Mouse (Mus musculus) granulocyte monocyte progenitor cell, adult 5-6 weeks (primary cell): ENCODE measurements at regions not wholly inside any gene's neighbourhood (a gene's known extent, or its start where the extent isn't known, plus 50 kb on each side); places are given as distances from the start of the nearest gene placed in this dataset.

Experiments
- ATAC-seq: replicated peaks from 2 replicates; pipeline ENCODE4 v1.8.0; 2016; ENCODE audit warnings: mild to moderate bottlenecking, moderate TSS enrichment, inconsistent platforms; ENCODE audit not compliant: poor library complexity, severe bottlenecking

DNA sequence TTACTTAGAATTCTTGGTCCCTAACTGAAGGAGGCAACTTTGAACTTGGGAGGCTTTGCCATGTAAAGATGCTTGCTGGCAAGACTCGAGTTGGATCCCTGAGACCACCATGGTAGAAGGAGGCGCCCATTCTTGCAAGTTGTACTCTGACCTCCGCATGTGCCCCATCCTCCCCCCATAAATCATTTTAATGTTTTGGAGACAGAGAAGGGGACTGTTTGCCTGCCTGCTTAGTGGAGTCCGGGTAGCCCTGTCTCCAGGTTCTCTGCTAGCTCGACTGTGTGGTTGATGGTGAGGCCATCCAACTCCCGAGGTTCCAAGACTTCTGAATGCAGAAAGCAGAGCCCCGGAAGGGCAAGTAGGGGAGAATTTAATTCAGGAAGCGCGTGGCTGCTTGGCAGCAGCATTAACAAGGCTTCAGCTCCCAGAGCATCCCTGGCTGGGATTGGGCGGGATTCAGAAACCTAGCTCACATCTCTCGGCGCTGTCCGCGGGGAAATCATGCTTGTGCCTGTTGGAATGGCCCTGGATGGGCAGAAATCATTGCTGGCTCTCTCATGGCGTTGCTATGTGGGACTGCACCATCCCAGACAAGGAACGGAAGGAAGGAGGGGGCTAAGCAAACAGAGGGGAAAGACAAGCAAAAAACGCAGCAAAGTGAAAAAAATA lies 202.8 kb upstream of the Zfp64 start:
- ATAC-seq: no peak

DNA sequence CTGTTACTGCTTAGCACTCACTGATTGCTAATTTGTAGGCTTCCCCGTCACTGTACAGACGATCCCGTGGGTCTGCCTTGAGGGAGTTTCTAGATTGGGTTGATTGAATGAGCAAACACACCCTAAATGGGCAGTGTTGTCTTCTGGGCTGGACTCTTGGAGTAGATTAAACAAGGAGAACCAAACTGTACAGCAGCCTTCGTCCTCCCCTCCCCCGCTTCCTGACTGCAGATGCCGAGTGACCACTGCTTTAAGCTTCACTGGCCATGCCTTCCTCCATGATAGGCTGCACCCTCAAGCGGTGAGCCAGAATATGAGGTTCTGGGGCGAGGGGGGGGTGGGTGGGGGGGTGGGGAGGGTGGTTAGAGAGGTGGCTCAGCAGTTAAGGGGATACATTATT lies 201.5 kb upstream of the Zfp64 start:
- ATAC-seq: no peak

GRCm38 (mm10) chr2:169154881-169155280 lies 199.5 kb upstream of the Zfp64 start:
- ATAC-seq: no peak

GRCm38 (mm10) chr2:169147655-169148054 lies 192.3 kb upstream of the Zfp64 start:
- no peak for ATAC-seq

- no peak for ATAC-seq
These were observed 186.8 kb upstream of the Zfp64 start for GRCm38 (mm10) chr2:169142224-169142623.

GRCm38 (mm10) chr2:169133855-169134254 lies 178.5 kb upstream of the Zfp64 start:
- no peak for ATAC-seq

- ATAC-seq: no peak
These were observed 170.1 kb upstream of the Zfp64 start for GRCm38 (mm10) chr2:169125476-169125875.

DNA sequence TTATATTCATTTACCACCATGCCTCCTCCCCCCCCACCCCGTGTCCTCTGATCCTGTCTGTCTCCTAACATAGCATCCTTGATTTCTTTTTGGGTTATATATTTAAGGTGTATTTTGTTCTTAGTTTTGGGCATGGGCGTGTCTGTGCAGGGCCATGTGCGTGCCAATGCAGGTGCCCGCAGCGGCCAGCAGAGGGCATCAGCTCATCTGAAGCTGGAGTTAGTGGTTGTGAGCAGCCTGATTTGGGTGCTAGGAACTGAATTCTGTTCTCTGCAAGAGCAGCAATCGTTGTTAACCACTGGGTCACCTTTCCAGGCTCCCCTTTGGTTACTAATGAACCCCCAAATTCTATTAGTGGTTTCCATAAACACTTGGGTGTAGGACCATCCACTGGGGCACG lies 167.5 kb upstream of the Zfp64 start:
- no peak for ATAC-seq

DNA sequence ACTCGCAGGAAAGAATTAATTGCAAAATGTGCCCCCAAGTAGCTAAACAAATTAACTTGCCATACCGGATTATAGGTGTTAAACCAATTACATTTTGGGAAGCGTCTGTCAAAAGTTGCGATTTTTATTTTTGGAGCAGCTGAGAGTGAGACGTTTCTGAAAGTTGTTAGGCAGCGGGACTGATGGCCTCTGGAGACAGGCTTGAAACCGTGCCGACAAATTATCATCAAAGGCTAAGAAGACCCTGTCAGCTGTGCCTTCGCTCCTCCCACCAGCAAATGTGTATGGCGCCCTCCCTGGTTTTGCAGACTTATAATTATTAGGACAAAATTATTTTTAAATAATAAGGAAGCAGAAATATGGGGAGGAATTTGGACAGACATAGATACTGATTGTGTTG lies 161.5 kb upstream of the Zfp64 start:
- ATAC-seq: no peak

DNA sequence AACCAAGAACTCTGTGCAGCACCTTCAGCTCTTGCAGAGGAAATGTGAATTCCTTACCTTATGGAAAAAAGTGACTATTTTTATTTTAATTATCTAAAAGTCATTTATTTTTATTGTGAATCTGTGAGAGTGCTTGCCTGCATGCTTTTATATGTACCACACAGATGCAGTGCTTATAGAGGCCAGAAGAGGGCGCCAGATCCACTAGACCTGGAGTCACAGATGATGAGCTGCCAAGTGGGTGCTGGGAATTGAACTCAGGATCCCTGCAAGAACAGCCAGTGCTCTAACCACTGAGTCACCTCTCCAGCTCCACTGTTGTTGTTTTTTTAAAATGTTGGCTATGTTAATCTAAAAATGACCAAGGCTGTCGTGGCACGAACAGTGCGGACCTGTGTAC lies 153.7 kb upstream of the Zfp64 start:
- no peak for ATAC-seq

GRCm38 (mm10) chr2:169108037-169108436 lies 152.7 kb upstream of the Zfp64 start:
- ATAC-seq: peak; percentile 88

GRCm38 (mm10) chr2:169101506-169102261 lies 146.3 kb upstream of the Zfp64 start:
- ATAC-seq: no peak

DNA sequence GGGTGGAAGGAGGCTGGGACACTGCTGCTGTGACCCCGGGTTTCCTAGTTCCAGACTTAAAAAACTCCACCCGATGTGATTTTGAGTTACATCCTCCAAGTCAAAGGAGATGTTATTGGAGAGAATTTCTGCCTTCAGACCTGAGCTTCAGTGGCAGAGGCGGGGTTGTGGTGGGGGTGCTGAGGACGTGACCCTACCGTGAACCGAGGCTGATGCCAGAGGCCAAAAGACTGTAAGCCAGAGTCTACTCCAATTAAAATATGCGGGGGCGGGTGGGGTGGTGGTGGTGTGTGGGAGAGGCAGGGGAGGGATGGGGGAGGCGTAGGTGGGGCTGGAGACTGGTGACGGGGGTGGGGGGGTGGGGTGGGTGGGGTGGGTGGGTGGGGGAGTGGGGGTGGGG lies 145.1 kb upstream of the Zfp64 start:
- ATAC-seq: no peak

DNA sequence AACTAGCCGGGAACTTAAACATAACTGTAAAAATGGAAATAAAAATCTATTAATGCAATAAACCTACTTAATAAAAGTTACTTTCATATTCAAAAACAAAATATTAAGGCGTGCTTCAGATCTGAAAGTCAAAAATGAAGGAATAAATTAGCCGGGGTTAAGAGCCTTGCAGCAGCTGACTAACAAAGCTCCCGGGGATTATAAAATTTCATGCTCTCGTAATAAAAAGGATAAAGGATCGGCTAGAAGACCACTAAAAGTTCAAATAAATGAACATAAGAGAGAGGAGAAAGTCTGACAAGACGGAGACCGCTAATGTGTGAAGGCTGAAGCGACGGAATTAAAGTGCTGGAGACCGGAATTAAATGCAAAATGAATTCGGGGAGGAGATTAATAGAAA lies 144.3 kb upstream of the Zfp64 start:
- ATAC-seq: no peak

GRCm38 (mm10) chr2:169098591-169098990 lies 143.2 kb upstream of the Zfp64 start:
- no peak for ATAC-seq

- ATAC-seq: no peak
These were observed 138.8 kb upstream of the Zfp64 start for GRCm38 (mm10) chr2:169094011-169094754.

DNA sequence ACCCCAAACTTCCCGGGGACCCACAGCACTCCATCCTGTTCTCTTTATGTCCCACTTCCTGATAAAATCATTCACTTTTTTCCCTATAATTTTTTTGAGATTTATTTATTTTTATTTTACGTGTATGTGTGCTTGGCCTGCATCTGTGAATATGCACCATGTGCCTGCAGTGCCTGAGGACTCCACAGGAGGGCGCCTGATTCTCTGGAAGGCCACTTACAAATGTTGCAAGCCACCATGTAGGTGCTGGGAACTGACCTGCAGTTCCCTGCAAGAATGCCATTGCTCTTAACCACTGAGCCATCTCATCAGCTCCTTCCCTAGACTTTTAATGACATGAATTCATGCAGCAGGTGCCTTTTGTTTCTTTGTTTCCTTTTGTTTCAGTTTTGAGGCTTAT lies 134.9 kb upstream of the Zfp64 start:
- no peak for ATAC-seq

DNA sequence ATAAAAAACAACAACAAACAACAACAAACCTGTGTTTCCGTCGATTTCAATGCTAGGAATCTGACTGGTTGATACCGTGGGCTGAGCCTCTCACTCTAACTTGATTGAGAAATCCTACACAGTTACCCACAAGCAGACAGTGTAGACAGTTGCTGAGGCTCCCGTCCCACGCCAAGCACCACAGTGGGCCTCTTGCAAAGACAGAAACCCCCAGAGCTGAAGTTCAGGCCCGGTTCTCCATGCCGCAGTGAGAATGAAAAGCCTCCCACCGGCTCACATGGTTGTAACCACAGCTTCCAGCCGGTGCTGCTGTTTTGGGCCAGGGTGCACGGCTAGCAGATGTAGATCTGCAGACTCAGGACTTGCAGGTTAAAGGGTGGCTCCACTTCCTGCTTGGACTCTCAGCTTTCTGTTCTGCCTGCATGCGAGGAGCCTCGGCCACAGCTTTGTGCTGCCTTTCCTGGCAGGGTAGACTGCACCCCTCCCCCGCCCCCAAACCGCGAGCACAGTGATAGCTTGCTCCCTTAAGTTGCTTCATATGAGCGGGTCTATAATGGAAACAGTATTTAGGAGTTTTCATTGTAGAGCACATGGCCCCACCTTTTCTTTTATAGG lies 133.6 kb upstream of the Zfp64 start:
- peak; percentile 87 for ATAC-seq

DNA sequence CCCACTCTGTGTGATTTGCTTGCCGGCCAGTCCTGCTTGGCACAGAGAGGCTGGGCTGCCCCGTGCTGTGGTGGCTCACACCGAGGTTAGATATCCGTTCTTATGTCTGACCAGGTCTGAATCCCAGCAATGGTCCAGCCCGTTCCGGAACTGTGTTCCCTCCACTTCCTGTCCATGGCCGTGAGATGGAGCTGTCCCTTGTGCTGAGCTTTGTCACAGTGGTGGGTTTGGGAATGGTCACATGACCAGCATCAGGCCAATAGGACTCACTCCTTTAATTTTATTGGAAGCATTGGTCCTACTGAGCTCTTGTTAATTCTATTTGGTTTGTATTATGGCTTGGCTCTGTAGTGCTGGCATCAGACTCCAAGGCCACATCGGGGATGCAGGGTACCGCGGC lies 132.9 kb upstream of the Zfp64 start:
- no peak for ATAC-seq

GRCm38 (mm10) chr2:169071267-169071666 lies 115.9 kb upstream of the Zfp64 start:
- ATAC-seq: peak; percentile 66

DNA sequence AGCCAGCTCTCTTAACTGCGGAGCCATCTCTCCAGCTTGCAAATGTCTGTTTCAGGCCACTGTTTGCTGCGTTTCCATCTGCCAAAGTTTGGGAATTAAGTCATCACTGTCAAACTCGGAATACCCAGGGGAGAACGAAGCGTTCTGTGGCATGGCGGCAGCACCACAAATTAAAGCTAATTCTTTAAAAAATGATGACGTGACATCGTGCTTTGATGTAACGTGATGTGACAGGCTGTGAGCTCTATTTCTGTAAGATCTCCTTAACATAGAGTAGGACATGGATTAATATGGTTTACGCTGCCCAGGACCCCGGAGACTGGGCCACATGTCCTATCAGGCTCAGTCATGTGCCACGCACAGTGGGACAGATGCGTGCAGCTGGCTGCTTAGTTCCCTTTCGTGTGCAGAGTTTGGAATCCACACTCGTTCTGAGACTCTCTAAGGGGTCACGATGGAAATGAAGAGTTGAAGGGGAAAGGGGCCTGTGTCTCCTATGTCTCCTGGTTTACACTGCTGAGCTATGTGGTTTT lies 109.8 kb upstream of the Zfp64 start:
- ATAC-seq: no peak
